Mouse (Mus musculus) heart, adult 2 months (tissue): ENCODE measurements around the gene Neb.

Experiments
- CTCF ChIP-seq: fragments of 200-600 bp; IDR thresholded peaks from 2 replicates; pipeline ENCODE4 v1.8.1; 2022; ENCODE audit warnings: antibody characterized with exemption, mild to moderate bottlenecking, moderate library complexity
- POLR2A ChIP-seq: fragments of 200-500 bp; IDR thresholded peaks from 2 replicates; pipeline ENCODE4 v1.6.1; 2011; ENCODE audit warnings: mild to moderate bottlenecking, low read depth, low read length, control low read depth; ENCODE audit not compliant: insufficient read depth

DNA sequence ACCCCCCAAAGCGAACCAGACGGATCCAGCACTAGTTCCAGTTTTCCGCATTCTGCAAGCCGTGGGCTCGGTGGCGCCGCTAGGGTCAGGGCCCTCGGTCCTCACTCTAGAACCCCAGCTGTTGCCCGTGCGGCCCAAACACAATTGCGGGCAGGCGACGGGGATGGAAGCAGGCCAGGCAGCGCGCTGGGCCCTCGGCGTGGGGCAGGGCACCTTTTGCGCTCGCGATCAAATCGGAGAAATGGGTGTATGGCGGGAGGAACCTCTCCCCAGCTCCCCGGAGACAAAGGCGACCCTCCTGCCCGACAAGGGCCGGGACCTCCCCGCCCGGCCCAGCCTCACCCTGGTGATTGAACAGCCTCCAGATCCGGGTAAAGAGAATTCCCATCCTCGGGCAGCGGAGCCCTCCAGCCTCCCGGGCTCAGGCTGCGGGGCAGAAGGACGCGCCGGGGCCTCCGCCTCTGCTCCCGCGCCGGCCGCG lies 46.0 kb upstream of the Neb start:
- TF ChIP-seq POLR2A, result no peak
- no peak for TF ChIP-seq CTCF
